Mouse (Mus musculus) naive thymus-derived CD4-positive, alpha-beta T cell, adult 2 months (primary cell): ENCODE results near the gene Crp.

Experiments
- DNase-seq: peaks from one replicate; pipeline ENCODE4 v3.0.0-alpha.2; 2011; ENCODE audit warnings: low read depth

Crp gene

DNA sequence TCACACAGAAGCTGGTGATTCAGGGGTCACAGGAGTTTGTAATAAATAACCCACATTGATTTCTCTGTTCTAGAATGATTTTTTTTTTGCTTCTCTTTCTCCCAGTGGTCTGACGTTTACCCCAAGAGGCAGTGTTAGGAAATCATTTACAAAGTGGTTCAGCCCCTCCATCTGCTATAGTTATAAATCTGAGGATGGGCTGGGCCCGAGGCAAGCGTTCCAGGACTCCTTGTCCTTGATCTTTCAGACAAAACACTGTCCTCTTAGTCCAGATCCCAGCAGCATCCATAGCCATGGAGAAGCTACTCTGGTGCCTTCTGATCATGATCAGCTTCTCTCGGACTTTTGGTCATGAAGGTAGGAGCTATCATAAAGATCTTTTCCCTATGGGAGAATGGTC lies at the start of gene Crp:
Crp (plus strand) TSS at position 212 of the 400 bp plus-strand sequence.
- DNase-seq: no peak

GRCm38 (mm10) chr1:172649396-172649795 lies 48.5 kb upstream of the Crp start:
- DNase-seq: no peak

DNA sequence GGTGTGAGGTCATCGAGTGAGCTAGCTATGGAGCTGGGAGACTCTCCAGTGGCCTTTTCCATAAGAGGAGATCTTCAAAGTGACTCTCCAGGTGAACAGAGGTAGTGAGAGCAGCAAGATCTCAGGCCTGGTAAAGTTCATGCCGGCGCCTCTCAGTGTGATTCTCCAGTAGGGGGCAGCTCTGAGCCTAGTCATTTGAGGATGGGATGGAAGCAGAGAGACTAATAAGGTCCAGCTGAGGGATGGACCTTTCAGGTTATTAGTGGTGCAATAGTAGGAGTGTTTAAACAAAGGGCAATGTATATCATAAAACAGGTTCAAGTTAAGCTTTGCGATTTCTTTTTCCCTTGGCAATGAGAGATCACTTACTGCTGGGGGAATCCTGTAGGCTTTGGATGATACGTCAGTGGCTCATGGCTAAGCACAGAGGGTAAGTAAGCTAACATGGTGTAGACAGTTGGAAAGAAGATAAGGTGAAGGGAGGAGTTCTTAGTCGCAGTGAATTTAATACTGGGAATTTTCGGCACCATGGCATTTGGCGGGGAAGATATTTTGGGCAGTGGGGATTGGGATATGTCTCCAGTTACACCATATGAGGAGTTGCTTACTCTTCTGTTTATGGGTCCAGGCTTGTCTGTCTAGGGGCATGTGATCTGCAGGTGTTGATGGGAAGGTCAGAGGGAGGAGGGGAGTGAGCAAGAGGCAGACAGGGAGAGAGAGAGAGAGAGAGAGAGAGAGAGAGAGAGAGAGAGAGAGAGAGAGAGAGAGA lies 47.2 kb upstream of the Crp start:
- DNase-seq: no peak

GRCm38 (mm10) chr1:172651288-172651987 lies 46.4 kb upstream of the Crp start:
- DNase-seq: no peak

DNA sequence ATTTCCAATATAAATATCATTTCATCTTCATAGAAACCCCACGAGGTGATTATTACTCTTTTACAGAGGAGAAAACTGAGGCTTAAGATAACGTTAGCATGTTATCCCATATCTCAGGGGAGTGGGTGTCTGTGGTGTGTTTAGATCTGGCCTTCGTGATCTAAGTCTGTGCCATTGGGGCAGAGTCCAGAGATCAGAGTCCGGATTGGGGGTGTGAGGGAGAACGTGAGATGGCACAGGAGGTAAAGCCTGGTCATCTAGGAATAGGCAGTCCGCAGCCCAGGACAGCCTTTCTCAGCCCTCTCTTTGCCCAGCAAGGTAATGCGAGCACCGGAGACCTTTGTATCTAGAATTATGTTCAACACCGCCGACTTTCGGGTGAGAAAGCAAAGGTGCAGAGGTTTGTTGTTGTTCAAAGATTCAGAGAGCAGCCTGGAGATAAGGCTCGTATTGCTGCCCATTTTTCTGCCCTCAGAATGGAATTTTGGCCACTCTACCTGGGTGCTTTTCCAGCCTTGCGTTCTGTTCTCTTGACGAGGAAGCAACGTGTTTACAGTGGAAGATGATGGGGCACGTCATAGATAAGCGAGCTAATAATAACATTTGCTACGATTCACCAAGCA lies 45.7 kb upstream of the Crp start:
- no peak for DNase-seq

DNA sequence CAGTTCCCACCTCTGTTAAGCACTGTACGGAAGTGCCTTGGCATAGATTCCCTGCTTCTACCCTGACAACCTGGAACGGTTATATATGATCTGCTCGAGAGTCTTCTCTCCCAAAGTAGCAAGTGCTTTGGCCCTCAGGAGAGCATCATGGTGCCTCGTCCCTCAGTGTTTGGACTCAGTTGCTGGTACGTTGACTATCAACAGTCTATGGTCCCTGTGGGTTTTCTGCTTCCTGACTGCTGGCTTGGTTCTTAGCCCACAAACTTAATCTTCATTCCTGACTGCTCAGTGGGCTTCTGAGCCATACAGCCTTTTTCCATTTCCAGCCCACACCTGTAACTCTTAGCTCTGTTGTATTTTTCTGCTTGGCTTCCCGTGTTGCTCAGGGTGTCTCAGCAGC lies 44.0 kb upstream of the Crp start:
- DNase-seq: no peak

GRCm38 (mm10) chr1:172657266-172657665 lies 40.6 kb upstream of the Crp start:
- DNase-seq: no peak

- no peak for DNase-seq
These were observed 38.2 kb upstream of the Crp start for GRCm38 (mm10) chr1:172659688-172660087.

GRCm38 (mm10) chr1:172665457-172665856 lies 32.4 kb upstream of the Crp start:
- DNase-seq: no peak

GRCm38 (mm10) chr1:172667597-172667996 lies 30.3 kb upstream of the Crp start:
- DNase-seq: no peak

- no peak for DNase-seq
These were observed 27.1 kb upstream of the Crp start for GRCm38 (mm10) chr1:172670716-172671115.

DNA sequence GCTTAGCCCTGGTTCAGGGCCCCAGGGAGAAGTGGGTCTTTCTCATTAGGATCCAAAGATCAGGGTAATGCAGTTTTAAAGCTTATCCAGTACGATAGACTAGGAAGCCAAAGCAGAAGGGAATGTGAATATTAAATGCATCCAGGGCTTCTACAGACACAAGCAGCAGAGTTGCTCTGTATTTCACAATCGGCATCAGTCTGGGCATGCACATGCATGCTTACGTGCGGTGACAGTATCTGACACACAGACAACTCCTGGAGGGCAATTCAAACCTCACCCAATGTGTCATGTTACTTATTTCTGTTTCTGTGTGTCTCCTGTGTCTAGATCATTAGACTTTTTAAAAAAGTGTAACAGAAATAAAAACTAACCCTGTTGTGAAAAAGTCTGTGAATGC lies 17.1 kb upstream of the Crp start:
- DNase-seq: no peak

DNA sequence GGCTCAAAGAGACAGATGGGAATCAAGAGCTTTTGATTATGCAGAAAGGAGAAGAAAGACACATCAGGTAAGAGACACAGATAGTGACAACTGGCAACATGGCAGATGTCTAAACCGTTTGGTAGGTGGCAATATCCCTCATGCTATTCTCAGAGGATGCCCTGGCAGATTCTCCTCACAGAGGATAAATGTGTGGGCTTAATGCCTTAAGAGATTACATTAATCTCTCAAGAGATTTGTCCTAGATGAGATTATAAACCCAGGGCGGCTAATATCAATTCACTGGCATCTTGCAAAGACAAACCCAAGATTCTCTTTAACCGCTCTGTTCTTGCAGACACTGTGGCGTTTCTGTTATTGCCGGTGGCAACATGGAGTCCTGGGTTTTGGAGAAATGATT lies 14.3 kb upstream of the Crp start:
- no peak for DNase-seq

- DNase-seq: no peak
These were observed 13.9 kb upstream of the Crp start for GRCm38 (mm10) chr1:172683957-172684356.

GRCm38 (mm10) chr1:172685178-172685577 lies 12.7 kb upstream of the Crp start:
- no peak for DNase-seq

DNA sequence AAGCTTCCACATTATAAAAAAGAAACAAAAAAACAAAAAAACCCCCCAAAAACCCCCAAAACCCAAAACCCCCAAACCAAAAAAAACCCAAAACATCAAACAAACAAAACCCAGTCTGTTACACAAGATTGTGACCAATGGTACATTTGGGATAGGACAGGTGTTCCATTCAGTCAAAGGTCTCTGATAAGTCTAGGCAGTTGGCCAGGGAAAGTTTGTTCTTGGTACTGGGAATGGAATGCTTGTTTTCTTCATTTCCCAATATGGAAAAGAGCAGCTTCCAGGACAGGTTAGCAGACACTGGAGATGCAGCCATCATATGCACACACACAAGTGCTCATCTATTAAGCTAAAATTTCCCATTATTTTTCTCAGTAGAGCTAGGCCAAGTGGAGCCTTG lies 433 bp upstream of the Crp start:
- no peak for DNase-seq

GRCm38 (mm10) chr1:172700814-172701213 lies 3.0 kb downstream of the Crp start:
- DNase-seq: no peak

GRCm38 (mm10) chr1:172701381-172701780 lies 3.5 kb downstream of the Crp start:
- no peak for DNase-seq

DNA sequence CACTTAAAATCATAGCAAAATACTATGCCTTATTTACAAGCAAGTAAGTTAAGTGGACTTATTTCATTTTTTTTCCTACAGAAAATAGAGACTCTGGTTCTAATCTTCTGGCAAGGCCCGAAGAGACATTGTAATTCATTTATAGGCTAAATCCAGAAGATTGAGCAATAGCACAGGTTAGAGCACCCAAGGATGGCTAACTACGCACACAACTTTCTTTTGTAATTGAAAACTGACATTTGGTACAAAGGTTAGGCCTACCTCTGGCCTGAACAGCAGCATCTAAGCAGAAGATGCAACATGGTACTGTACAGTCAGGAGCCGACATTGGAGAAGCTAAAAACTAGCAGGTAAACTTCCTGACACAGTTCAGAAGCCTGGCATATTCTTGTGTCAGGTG lies 4.0 kb downstream of the Crp start:
- DNase-seq: no peak

- DNase-seq: no peak
These were observed 6.9 kb downstream of the Crp start for GRCm38 (mm10) chr1:172704769-172705168.

- no peak for DNase-seq
These were observed 8.4 kb downstream of the Crp start for GRCm38 (mm10) chr1:172706243-172706642.

DNA sequence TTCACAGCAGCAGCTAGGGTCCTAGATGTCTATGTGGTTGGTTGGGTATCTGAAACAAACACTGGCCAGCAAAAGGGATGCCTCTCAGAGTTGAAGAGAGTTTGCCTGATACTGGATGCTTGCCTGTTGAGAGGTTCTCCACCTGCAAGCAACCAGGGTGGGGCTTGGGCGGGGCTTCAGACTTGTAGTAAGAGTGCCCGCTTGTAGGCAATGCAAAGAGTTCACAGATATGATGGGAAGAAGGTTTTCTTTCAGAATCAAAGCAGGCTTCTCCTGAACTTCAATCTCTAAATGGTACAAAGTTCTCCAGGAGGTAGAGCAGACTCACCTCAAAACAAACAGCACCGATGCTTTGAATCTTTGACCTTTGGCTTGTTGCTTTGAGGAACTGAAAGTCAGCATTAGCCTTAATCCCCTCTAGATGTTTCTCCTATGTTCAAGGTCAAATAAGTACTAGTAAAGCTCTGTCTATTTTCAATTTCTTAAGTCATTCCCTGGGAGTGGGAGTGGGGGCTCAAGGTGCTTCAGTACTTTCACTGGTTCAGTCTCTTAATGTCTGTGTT lies 12.0 kb downstream of the Crp start:
- DNase-seq: no peak

GRCm38 (mm10) chr1:172711396-172711795 lies 13.5 kb downstream of the Crp start:
- DNase-seq: no peak
